Mouse (Mus musculus) hindbrain, embryonic 13.5 days (tissue): Measurements from ENCODE around the gene Il27. TPM values are rescaled to one million over a fixed set of nuclear protein-coding genes. Genes with fewer than 3 reads are reported as not detected.

Source experiments
- ATAC-seq: fragments of 200-750 bp; cut with Nextera tagmentation; 2 replicates; pipeline ENCODE4 v1.8.0; 2017; ENCODE audit warnings: moderate TSS enrichment; ENCODE audit not compliant: low FRiP score
- H3K27ac ChIP-seq: fragments of 300-500 bp; sonication (generic); 2 replicates; pipeline ENCODE4 v1.5.1; 2015; ENCODE audit warnings: inconsistent platforms, mild to moderate bottlenecking, moderate library complexity
- H3K27me3 ChIP-seq: fragments of 300-500 bp; sonication (generic); 2 replicates; pipeline ENCODE4 v1.6.1; 2015; ENCODE audit warnings: mild to moderate bottlenecking, inconsistent platforms
- H3K36me3 ChIP-seq: fragments of 300-500 bp; sonication (generic); 2 replicates; pipeline ENCODE4 v1.6.1; 2015; ENCODE audit warnings: mild to moderate bottlenecking, inconsistent platforms
- H3K4me1 ChIP-seq: fragments of 300-500 bp; sonication (generic); replicated peaks from 2 replicates; pipeline ENCODE4 v1.6.1; 2015; ENCODE audit warnings: inconsistent platforms
- H3K4me2 ChIP-seq: fragments of 300-500 bp; sonication (generic); 2 replicates; pipeline ENCODE4 v1.6.1; 2015; ENCODE audit warnings: inconsistent platforms, mild to moderate bottlenecking, moderate library complexity
- H3K4me3 ChIP-seq: fragments of 300-500 bp; sonication (generic); 2 replicates; pipeline ENCODE4 v1.5.1; 2015; ENCODE audit warnings: mild to moderate bottlenecking, inconsistent platforms
- H3K9ac ChIP-seq: fragments of 300-500 bp; sonication (generic); 2 replicates; pipeline ENCODE4 v1.6.1; 2015; ENCODE audit warnings: mild to moderate bottlenecking, inconsistent platforms
- H3K9me3 ChIP-seq: fragments of 300-500 bp; sonication (generic); 2 replicates; pipeline ENCODE4 v1.6.1; 2016; ENCODE audit warnings: inconsistent platforms
- WGBS: fragments of 180-500 bp; shearing (Covaris S2); methylation state at CpG from one replicate; pipeline ENCODE4 v1.1.7; 2015; 5-methylcytosine and 5-hydroxymethylcytosine counted together
- polyA plus RNA-seq: library from polyadenylated mRNA; unstranded; fragments of >200 nt; fragmentation: Nextera tagmentation; extraction: Ambion mirVana; gene quantifications from 2 replicates; pipeline ENCODE4 v1.2.1, GENCODE M21; 2015

Il27 gene
- polyA plus RNA-seq, 1 experiment from 2014 or later = not detected

DNA sequence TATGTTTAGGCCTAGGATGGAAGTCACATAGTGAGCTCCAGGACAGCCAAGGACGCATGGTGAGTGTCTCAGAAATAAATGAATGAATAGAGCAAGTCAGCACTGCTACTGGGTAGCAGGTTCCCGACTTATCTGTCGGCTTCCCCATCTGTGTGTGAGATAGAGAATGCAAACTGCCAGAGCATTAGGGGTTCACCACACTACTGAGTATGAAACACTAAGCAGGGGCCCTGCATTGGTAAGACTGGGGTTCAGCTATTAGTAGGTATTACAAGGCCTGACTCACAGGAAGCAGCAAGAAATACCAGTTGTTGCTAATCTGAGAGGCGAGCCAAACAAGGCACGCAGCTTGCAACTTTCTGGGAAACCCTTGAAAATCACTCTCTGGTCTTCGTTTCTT, 4.2 kb upstream of the Il27 start:
- H3K27me3 ChIP-seq = 0 out of 2 replicates have a peak, but pooled peaks cover 6% of the 10 kb centered on the region
- no peak overlapping the region for H3K4me3 ChIP-seq
- 86% methylated on average over 6 of the region's 6 CpGs for WGBS
- ATAC-seq = no peak
- H3K36me3 ChIP-seq = no peaks in the 10 kb centered on the region
- no peaks in the 10 kb centered on the region for H3K9me3 ChIP-seq
- H3K4me1 ChIP-seq = no peaks in the 10 kb centered on the region
- H3K4me2 ChIP-seq = no peak overlapping the region
- H3K27ac ChIP-seq = no peak overlapping the region
- H3K9ac ChIP-seq = no peak overlapping the region

DNA sequence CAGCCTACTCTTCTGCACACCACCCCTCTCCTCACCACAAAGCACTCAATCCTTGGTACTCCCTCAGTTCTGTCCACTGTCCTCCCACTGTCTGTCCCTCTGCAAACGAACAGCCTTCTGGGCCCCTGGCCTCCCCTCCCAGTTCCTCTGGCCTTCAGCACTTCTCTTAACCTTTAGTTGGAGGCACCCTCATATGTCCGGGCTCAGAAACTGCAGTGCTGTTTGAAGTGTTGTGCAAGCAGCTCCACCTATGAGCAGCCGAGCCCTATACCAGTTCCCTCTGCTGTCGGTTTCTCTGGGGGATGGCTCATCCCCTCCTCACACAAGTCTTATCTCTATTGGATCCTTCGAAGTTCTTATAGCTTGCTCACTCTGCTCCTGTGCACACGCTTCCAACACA, 1.7 kb upstream of the Il27 start:
- H3K9ac ChIP-seq = no peak overlapping the region
- no peaks in the 10 kb centered on the region for H3K9me3 ChIP-seq
- no peaks in the 10 kb centered on the region for H3K36me3 ChIP-seq
- no peak for ATAC-seq
- H3K4me2 ChIP-seq = no peak overlapping the region
- H3K4me1 ChIP-seq = no peaks in the 10 kb centered on the region
- H3K4me3 ChIP-seq = no peak overlapping the region
- H3K27ac ChIP-seq = no peak overlapping the region
- H3K27me3 ChIP-seq = 0 out of 2 replicates have a peak, but pooled peaks cover 6% of the 10 kb centered on the region
- WGBS = 81% methylated on average over 6 of the region's 6 CpGs

DNA sequence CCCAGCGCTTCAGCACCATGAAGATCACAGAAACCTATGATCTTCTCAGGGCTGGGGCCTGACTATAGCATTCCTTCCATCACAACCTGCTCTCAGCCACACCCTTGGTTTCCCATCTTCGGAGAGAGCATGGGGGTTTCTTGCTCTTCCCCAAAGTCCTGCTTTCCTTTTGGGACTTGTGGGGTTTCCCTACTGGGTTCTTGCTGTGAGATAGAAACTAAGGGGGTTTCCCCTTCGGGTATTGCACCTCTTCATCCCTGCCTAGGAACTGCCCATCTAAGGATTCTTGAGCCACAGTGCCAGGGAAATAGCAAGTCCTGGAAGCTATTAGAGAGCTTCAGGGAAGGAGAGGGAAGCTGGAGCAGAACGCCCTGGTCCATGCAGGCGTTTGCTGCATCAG, 1.1 kb upstream of the Il27 start:
- H3K4me1 ChIP-seq = no peaks in the 10 kb centered on the region
- H3K27ac ChIP-seq = no peak overlapping the region
- H3K4me2 ChIP-seq = no peak overlapping the region
- H3K27me3 ChIP-seq = 0 out of 2 replicates have a peak, but pooled peaks cover 6% of the 10 kb centered on the region
- H3K9ac ChIP-seq = no peak overlapping the region
- ATAC-seq = no peak
- 84% methylated on average over 5 of the region's 5 CpGs for WGBS
- no peaks in the 10 kb centered on the region for H3K36me3 ChIP-seq
- H3K4me3 ChIP-seq = no peak overlapping the region
- no peaks in the 10 kb centered on the region for H3K9me3 ChIP-seq

DNA sequence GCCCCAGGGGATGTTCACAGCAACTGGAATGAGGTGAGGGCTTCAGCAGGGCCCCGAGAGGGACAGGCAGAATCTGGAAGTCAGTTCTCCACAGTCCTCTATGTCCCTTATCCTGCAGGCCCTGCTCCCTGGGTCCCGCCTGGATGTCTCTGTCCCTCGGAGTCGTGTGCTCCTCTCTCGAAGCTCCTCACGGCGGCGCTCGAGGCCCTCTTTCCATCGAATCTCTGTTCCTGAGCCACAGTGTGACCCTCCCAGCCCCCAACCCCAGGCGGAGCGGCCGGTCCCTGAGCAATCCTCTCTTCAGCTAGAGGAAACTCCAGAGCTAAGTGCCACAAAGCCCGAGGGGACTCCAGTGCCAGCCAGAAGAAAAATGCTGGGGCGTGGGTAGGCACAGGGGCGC, 7.0 kb downstream of the Il27 start:
- Histone ChIP-seq H3K4me1 (peaks cover 11% of the 10 kb centered on the region), H3K9me3 (no peaks in the 10 kb centered on the region), H3K4me2 (peak overlapping the region; percentile 42), H3K27ac (no peak overlapping the region), H3K36me3 (no peaks in the 10 kb centered on the region), H3K27me3 (peaks cover 41% of the 10 kb centered on the region), H3K9ac (peak overlapping the region; percentile 40), H3K4me3 (no peak overlapping the region)
- no peak; the same call in 1 of the 2 replicates for ATAC-seq
- WGBS = 4% methylated on average over 16 of the region's 16 CpGs

DNA sequence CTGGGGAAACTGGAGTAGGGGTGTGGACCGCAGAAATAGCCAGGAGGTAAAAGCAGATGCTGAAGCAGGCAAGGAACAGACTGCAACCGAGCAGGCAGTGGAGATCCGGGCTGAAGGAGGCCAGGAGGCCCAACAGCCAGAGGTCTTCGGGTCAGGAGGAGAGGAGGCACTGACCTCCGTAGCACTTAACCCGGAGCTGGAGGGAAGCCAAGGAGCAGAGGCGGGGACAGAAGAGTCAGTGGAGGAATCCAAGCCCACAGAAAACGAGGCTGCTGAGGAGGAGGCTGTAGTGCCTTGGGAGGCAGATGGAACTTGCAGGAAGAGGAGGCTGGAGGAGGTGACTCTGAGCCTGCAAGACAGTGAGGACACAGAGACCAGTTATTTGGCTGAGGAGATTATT, 7.9 kb downstream of the Il27 start:
- WGBS = 72% methylated on average over 8 of the region's 8 CpGs
- no peak for ATAC-seq
- H3K27ac ChIP-seq = no peak overlapping the region
- peaks cover 41% of the 10 kb centered on the region for H3K27me3 ChIP-seq
- H3K9me3 ChIP-seq = no peaks in the 10 kb centered on the region
- no peak overlapping the region; the same call in 1 of the 2 replicates for H3K9ac ChIP-seq
- H3K4me2 ChIP-seq = no peak overlapping the region
- H3K36me3 ChIP-seq = no peaks in the 10 kb centered on the region
- H3K4me3 ChIP-seq = no peak overlapping the region
- H3K4me1 ChIP-seq = peaks cover 18% of the 10 kb centered on the region

DNA sequence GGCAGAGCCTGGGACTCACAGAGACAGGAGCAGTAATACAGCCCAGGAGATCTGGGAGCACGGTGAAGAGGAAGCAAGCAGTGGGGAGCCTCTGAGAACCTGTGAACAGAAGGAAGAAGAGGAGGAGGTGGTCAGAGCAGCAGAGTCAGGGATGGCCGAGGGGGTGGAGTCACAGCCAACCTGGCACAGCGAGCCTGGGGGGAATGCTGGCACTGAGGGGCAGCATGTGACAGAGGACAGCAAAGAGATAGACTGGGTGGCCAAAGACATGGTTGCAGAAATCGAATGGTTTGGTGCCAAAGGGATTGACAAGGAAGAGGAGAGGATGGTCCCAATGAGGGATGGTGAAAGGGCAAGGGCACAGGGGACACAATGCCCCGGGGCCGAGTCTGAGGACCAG, 9.0 kb downstream of the Il27 start, which contains the start of gene Cln3:
Gene Cln3 (minus strand): TSS at position 101 of the 400 bp plus-strand sequence.
- WGBS = 77% methylated on average over 6 of the region's 6 CpGs
- no peak within 1 kb of the TSS; the same call in 1 of the 2 replicates for H3K9ac ChIP-seq
- H3K4me1 ChIP-seq = peaks cover 28% of the 10 kb centered on the region
- no peak within 1 kb of the TSS for H3K27ac ChIP-seq
- H3K36me3 ChIP-seq = no peaks in the 10 kb centered on the region
- peaks cover 41% of the 10 kb centered on the region for H3K27me3 ChIP-seq
- H3K4me3 ChIP-seq = no peak within 1 kb of the TSS
- H3K9me3 ChIP-seq = no peaks in the 10 kb centered on the region
- no peak for ATAC-seq
- H3K4me2 ChIP-seq = no peak within 1 kb of the TSS

DNA sequence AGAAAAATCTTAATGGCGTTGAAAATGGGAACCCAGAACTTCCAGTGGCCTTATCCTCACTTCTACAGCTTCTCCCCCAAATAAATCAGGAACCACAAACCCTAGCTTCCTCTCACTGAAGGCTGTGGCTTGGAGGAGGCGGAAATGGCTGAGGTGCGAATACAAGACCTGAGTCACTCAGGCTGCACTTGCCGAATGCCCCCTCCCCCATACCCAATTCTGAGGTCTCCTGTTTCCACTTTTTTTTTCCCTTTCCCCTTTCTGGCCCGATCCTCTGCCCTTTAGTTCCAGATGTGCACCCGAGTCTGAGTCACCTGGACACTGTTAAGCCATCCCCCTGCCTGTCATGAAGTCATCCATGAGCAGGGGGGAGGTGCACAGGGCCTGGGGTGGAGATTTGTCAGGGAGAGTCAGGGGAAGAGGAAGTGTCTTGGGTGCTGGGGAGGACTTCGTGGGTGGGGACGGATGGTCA, 10.2 kb downstream of the Il27 start, which contains the start of gene Apobr:
Gene Apobr (plus strand): TSS at position 437 of the 472 bp plus-strand sequence.
- 0 out of 2 replicates have a peak, but pooled peaks cover 4% of the 10 kb centered on the region for H3K36me3 ChIP-seq
- no peaks in the 10 kb centered on the region for H3K9me3 ChIP-seq
- H3K4me3 ChIP-seq = peak within 1 kb of the TSS; percentile 60
- peaks cover 41% of the 10 kb centered on the region for H3K27me3 ChIP-seq
- peaks cover 28% of the 10 kb centered on the region for H3K4me1 ChIP-seq
- WGBS = 86% methylated on average over 8 of the region's 8 CpGs
- H3K9ac ChIP-seq = no peak within 1 kb of the TSS
- no peak for ATAC-seq
- H3K4me2 ChIP-seq = peak within 1 kb of the TSS; percentile 92
- H3K27ac ChIP-seq = no peak within 1 kb of the TSS

DNA sequence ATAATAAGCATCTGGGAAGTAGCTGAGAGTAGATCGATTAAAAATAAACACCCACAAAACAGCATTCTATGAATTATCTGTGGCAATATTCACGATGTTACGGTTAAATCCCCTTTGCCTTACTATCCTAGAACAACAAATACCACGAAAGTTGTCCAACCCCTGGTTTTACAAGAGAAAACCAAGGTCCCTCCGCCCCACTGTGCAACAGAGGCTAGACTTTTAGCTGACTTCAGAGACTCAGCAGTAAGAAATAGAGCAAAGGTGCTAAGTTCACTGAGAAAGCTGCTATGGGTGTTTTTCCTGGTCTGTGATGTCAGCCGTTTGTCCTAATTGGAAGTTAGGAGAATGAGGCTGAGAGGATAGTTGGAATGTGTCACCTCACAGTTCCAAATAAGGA, 11.0 kb downstream of the Il27 start:
- ATAC-seq = no peak
- peak overlapping the region; percentile 74 for H3K9ac ChIP-seq
- peak overlapping the region; percentile 88 for H3K27ac ChIP-seq
- peak overlapping the region; percentile 60 for H3K4me3 ChIP-seq
- H3K4me2 ChIP-seq = peak overlapping the region; percentile 92
- H3K36me3 ChIP-seq = peaks cover 10% of the 10 kb centered on the region; the same call in 1 of the 2 replicates
- no peaks in the 10 kb centered on the region for H3K9me3 ChIP-seq
- peaks cover 37% of the 10 kb centered on the region for H3K27me3 ChIP-seq
- 59% methylated on average over 6 of the region's 6 CpGs for WGBS
- H3K4me1 ChIP-seq = peaks cover 28% of the 10 kb centered on the region

DNA sequence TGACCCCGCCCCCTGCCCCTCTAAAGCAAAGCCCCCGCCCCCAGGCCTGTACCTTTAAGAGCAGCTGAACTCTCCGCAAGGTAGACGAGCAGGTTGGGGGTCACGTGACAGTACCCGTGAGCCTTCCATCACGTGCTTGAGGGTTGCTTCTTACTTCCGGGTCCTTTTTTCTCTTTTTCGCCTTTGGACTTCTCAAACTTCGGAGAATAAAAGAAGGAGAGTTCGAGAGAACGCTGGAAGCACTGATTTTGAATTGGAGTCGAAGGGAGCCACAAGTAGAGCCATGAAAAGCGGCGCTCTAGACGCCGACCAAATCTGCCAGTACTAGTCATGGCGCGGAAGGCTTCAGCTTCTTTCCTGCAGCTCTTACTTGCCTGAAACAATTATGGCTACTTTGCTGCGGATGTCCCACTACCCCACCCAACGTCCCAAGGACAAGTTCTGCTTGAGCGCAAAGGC, 11.5 kb downstream of the Il27 start:
- WGBS = under 1% methylated on average over 22 of the region's 22 CpGs
- peak overlapping the region; percentile 92 for H3K4me2 ChIP-seq
- H3K4me1 ChIP-seq = peaks cover 28% of the 10 kb centered on the region
- no peaks in the 10 kb centered on the region for H3K9me3 ChIP-seq
- peak overlapping the region; percentile 60 for H3K4me3 ChIP-seq
- peaks cover 15% of the 10 kb centered on the region for H3K36me3 ChIP-seq
- peak overlapping the region; percentile 88 for H3K27ac ChIP-seq
- peak overlapping the region; percentile 74 for H3K9ac ChIP-seq
- peaks cover 33% of the 10 kb centered on the region for H3K27me3 ChIP-seq
- ATAC-seq = peak; percentile 92

DNA sequence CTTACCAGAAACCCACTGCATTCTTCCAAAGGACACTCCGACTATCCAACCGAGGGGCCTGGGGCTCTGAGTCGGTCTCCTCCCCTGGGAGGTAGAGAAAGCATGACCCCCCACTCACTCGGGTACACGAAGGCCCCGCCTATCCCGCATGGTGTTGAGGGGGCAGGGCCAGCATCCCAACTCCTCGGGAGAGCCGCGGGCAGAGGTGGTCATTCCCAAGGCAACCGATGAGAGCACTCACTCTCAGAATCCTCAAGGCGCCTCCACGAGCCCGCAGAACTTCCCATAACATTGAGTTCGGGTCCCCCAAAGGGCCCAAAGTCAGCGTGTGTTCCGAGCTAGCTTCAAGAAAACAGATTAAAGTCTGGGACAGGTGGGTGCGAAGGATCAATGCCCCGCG, 12.0 kb downstream of the Il27 start:
- peak; percentile 63 for ATAC-seq
- Histone ChIP-seq H3K27ac (no peak overlapping the region), H3K9ac (peak overlapping the region; percentile 74), H3K9me3 (no peaks in the 10 kb centered on the region), H3K4me3 (peak overlapping the region; percentile 60), H3K27me3 (peaks cover 30% of the 10 kb centered on the region), H3K4me1 (peaks cover 23% of the 10 kb centered on the region), H3K4me2 (peak overlapping the region; percentile 92), H3K36me3 (peaks cover 20% of the 10 kb centered on the region)
- 1% methylated on average over 20 of the region's 20 CpGs for WGBS

DNA sequence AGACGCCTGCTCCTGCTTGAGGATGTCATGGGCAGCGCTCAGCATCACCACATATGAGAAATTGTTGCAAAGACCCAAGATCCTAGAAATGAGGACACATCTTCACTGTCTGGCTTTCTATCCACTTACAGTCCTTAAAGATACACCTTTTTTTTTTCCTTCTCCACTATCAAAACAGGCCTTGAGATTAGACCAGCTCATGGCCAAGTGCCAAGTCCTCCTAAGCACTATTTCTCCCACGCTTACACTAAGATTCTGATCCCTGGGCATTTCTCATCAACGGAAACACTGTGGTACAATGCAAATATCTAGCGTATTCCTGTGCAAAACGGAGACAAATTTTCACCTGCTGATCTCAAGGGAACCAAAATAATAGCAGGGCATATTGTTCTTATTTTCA, 13.1 kb downstream of the Il27 start:
- Histone ChIP-seq H3K4me3 (no peak overlapping the region), H3K4me2 (0 out of 2 replicates have a peak overlapping the region, but pooled peaks have one; percentile 18), H3K9me3 (no peaks in the 10 kb centered on the region), H3K36me3 (peaks cover 29% of the 10 kb centered on the region), H3K27me3 (peaks cover 20% of the 10 kb centered on the region), H3K9ac (peak overlapping the region; percentile 43; the same call in 1 of the 2 replicates), H3K4me1 (peaks cover 20% of the 10 kb centered on the region), H3K27ac (no peak overlapping the region)
- ATAC-seq = no peak
- WGBS = 91% methylated on average over 6 of the region's 6 CpGs

DNA sequence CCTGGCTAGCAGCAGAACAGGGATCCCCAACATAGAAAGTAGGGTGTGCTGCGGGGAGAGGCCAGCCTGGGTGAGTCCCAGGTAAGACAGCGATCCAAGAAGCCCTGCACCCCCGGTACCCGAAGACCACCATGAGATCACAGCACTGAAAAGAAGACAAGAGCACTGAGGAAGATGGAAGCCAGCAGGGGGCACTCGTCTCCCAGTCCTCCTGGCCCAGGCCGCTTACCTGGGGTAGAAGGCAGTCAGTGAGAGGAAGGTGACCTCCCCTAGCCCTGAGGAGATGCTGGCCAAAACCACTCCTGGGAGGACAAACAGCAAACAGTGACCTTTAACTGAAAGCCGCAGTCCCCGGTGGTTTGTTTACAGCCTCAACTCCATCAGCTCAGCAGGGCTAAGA, 15.6 kb downstream of the Il27 start:
- no peak overlapping the region for H3K4me3 ChIP-seq
- H3K27me3 ChIP-seq = no peaks in the 10 kb centered on the region; the same call in 1 of the 2 replicates
- WGBS = 59% methylated on average over 8 of the region's 8 CpGs
- peaks cover 20% of the 10 kb centered on the region for H3K4me1 ChIP-seq
- H3K9me3 ChIP-seq = no peaks in the 10 kb centered on the region
- no peak for ATAC-seq
- H3K4me2 ChIP-seq = no peak overlapping the region
- peaks cover 48% of the 10 kb centered on the region for H3K36me3 ChIP-seq
- H3K27ac ChIP-seq = no peak overlapping the region
- no peak overlapping the region; the same call in 1 of the 2 replicates for H3K9ac ChIP-seq

DNA sequence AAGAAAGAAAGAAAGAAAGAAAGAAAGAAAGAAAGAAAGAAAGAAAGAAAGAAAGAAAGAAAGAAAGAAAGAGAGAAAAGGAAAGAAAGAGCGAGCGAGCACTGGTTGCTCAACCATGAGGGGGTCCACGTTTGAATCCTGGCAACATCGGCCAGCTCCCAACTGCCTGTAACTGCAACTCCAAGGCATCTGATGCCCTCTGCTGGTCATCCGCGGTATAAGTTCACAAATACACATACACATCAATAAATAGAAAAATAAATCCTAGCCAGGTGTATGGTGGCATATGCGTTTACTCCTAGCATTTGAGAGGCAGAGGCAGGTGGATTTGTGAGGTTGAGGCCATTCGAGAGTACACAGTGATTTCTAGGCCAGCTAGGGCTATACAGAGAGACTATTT, 17.8 kb downstream of the Il27 start:
- H3K9ac ChIP-seq = no peak overlapping the region
- H3K4me2 ChIP-seq = no peak overlapping the region
- no peaks in the 10 kb centered on the region for H3K27me3 ChIP-seq
- H3K4me1 ChIP-seq = peaks cover 11% of the 10 kb centered on the region
- no peak overlapping the region for H3K4me3 ChIP-seq
- no peaks in the 10 kb centered on the region for H3K9me3 ChIP-seq
- no peak for ATAC-seq
- no peak overlapping the region for H3K27ac ChIP-seq
- H3K36me3 ChIP-seq = peaks cover 62% of the 10 kb centered on the region
- 48% methylated on average over 8 of the region's 8 CpGs for WGBS
